Mouse (Mus musculus) olfactory bulb, adult 2 months (tissue): ENCODE results near the gene Sox5. TPM values are rescaled to one million over a fixed set of nuclear protein-coding genes. Genes with fewer than 3 reads are reported as not detected.

Experiments used
- H3K27ac ChIP-seq: fragments of 200-500 bp; 2 replicates; pipeline ENCODE4 v1.5.1; 2012; ENCODE audit warnings: low read depth, low read length; ENCODE audit not compliant: insufficient read depth
- H3K4me1 ChIP-seq: fragments of 200-500 bp; 2 replicates; pipeline ENCODE4 v1.6.1; 2012; ENCODE audit warnings: low read length; ENCODE audit not compliant: control insufficient read depth, insufficient read depth
- H3K4me3 ChIP-seq: fragments of 200-500 bp; 2 replicates; pipeline ENCODE4 v1.5.1; 2012; ENCODE audit warnings: mild to moderate bottlenecking, low read depth, low read length, moderate library complexity; ENCODE audit not compliant: insufficient read depth
- CTCF ChIP-seq: fragments of 200-500 bp; IDR thresholded peaks from 2 replicates; pipeline ENCODE4 v1.5.1; 2012; ENCODE audit warnings: low read depth, mild to moderate bottlenecking, low read length, moderate library complexity; ENCODE audit not compliant: insufficient read depth
- POLR2A ChIP-seq: fragments of 200-500 bp; IDR thresholded peaks from 2 replicates; pipeline ENCODE4 v1.6.1; 2012; ENCODE audit warnings: mild to moderate bottlenecking, low read depth, low read length, moderate library complexity; ENCODE audit not compliant: insufficient read depth
- WGBS: fragments of 180-500 bp; shearing (Covaris S2); methylation state at CpG from one replicate; pipeline ENCODE4 v1.1.7; 2018; 5-methylcytosine and 5-hydroxymethylcytosine counted together
- polyA plus RNA-seq: library from polyadenylated mRNA; stranded (reverse); fragments of >200 nt; gene quantifications from 2 replicates; pipeline ENCODE4 v1.2.4, GENCODE M21; 2012; ENCODE audit warnings: low replicate concordance; ENCODE audit not compliant: missing spikeins, insufficient read depth, insufficient read length

The Sox5 gene
- polyA plus RNA-seq, 1 experiment: not detected

GRCm38 (mm10) chr6:144370699-144371098 lies 411.1 kb downstream of the Sox5 start:
- WGBS: 69% methylated on average over 10 of the region's 10 CpGs
- TF ChIP-seq POLR2A (no peak), CTCF (no peak)

GRCm38 (mm10) chr6:144367626-144368077 lies 414.1 kb downstream of the Sox5 start:
- H3K4me3 ChIP-seq: no peak overlapping the region
- WGBS: 37% methylated on average over 11 of the region's 11 CpGs
- no peaks in the 10 kb centered on the region for H3K4me1 ChIP-seq
- no peak overlapping the region for H3K27ac ChIP-seq
- TF ChIP-seq POLR2A (no peak), CTCF (no peak)

More at GRCm38 (mm10) chr6:144370699-144371098, 411.1 kb downstream of the Sox5 start:
- Histone ChIP-seq H3K4me3 (no peak overlapping the region), H3K4me1 (no peaks in the 10 kb centered on the region), H3K27ac (no peak overlapping the region)

DNA sequence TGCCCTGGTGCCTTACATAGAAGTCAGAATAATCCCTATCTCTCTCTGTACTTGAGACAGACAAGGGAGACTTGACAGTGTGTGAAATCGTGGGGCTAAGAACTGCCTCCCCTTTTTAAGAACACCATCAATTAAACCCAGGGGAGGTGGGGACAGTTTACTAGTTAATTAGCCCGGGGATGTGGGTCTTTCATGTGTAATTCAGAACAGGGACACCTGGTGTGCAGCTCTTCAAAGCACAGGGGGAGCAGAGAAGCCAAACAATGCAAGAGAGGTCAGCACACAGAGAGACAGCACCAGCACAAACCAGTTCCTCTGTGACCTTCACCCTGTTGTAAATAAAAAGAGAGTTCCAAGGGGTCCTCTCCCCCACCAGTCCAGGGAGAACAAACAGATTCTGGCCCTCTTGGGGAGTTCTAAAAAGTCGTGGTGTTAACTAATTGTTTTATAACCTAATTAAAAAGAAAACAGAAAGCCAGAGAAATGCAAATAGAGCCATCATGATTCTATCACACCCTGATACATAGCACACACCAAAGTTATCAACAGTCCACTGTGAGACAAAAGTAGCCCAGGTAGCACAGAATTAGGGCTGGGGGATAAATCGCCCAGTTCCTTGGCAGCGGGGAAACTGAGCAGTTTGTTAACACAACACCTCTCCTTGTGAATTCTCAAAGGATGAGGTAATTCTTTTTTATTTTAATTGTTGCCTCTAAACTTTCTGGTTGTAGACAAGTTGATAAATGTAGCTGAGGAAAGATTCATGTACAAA lies 420.3 kb downstream of the Sox5 start:
- H3K4me1 ChIP-seq: no peaks in the 10 kb centered on the region
- H3K27ac ChIP-seq: no peak overlapping the region
- 48% methylated on average over 5 of the region's 5 CpGs for WGBS
- no peak overlapping the region for H3K4me3 ChIP-seq
- no peak for TF ChIP-seq POLR2A
- TF ChIP-seq CTCF: no peak

DNA sequence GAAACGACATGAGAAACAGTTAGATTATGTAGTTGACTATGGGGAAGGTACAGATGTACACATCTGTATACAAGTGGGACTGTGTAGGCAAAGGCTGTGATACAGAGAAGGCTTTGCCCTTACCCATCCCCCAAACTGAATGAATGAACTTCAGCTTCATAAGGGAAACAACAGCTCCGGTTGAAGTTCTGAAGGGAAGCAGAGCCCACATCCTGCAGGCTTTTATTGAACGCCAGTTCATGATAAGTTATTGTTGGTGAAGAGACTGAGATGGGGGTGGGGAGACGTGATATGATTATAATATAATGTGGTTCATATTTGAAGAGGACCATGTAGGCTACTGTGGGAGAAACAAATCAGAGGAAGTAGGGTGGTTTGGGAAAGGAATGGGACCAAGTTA lies 424.7 kb downstream of the Sox5 start:
- WGBS: 89% methylated on average over 4 of the region's 4 CpGs
- Histone ChIP-seq H3K4me1 (no peaks in the 10 kb centered on the region), H3K4me3 (no peak overlapping the region), H3K27ac (no peak overlapping the region)
- TF ChIP-seq POLR2A (no peak), CTCF (no peak)

GRCm38 (mm10) chr6:144351049-144351448 lies 430.7 kb downstream of the Sox5 start:
- Histone ChIP-seq H3K27ac (no peak overlapping the region), H3K4me3 (no peak overlapping the region), H3K4me1 (no peaks in the 10 kb centered on the region)
- 93% methylated on average over 6 of the region's 6 CpGs for WGBS
- no peak for TF ChIP-seq POLR2A
- TF ChIP-seq CTCF: no peak

DNA sequence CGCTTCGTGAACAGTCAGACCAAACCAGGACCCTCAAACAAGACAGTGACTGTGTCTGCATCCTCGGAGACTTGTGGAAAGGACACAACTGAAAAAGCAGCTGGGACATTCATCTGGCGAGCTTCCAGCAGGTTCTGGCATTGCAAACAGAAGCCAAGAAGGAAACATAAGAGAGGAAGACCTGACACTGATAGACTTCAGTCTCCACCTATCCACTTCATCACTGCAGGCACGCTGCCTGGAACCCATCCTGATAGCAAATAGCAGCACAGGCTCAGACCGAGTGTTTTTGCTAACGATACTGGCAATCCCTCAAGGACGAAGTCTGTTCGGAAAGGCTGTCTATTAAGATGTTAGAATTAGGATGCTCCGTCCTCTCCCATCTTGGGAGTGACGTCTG lies 438.4 kb downstream of the Sox5 start:
- Histone ChIP-seq H3K4me1 (no peaks in the 10 kb centered on the region), H3K4me3 (no peak overlapping the region), H3K27ac (no peak overlapping the region)
- TF ChIP-seq CTCF (no peak), POLR2A (no peak)
- WGBS: 56% methylated on average over 11 of the region's 11 CpGs

DNA sequence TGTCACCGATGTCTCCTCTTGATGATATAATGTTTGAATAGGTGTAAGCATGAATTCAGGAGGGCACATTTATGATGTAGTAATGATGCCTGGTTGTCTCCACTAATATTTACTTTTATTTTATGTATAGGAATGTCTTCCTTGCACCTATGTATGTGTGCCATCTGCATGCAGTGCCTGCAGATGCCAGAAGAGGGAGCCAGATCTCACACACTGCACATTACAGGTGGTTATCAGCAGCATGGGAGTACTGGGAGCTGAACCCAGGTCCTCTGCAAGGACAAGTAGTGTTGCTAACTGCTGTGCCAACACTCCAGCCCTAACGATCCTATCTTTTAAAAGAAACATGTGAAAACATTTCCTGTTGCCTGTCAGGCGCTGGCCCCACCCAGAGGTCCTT lies 442.2 kb downstream of the Sox5 start:
- Histone ChIP-seq H3K4me3 (no peak overlapping the region), H3K27ac (no peak overlapping the region), H3K4me1 (peaks cover 5% of the 10 kb centered on the region; the same call in 1 of the 2 replicates)
- TF ChIP-seq CTCF (no peak), POLR2A (no peak)
- 96% methylated on average over 3 of the region's 3 CpGs for WGBS

DNA sequence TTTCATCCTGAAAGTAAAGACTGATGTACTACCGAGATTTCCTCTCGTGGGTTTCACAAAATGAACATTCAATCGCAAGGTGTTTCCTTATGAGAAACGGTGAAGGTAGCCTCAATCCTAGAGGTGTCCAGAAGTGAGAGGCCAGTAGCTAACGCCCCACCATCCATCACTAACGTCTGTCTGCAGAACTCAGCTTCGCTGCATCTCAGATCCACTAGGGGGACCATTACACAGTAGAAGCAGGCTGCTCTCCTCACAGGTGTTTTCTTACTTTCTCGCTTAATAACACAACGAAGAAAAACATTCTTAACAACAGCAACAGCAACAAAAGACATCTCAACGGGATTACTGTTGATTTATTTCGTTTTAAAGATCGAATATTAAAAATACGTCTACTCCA lies 442.8 kb downstream of the Sox5 start:
- Histone ChIP-seq H3K4me3 (no peak overlapping the region), H3K4me1 (peaks cover 5% of the 10 kb centered on the region; the same call in 1 of the 2 replicates), H3K27ac (no peak overlapping the region)
- 64% methylated on average over 13 of the region's 13 CpGs for WGBS
- TF ChIP-seq POLR2A (no peak), CTCF (no peak)

GRCm38 (mm10) chr6:144338221-144338620 lies 443.6 kb downstream of the Sox5 start:
- TF ChIP-seq CTCF (no peak), POLR2A (no peak)
- H3K4me3 ChIP-seq: no peak overlapping the region
- H3K4me1 ChIP-seq: peaks cover 5% of the 10 kb centered on the region; the same call in 1 of the 2 replicates
- 58% methylated on average over 4 of the region's 4 CpGs for WGBS
- H3K27ac ChIP-seq: no peak overlapping the region

DNA sequence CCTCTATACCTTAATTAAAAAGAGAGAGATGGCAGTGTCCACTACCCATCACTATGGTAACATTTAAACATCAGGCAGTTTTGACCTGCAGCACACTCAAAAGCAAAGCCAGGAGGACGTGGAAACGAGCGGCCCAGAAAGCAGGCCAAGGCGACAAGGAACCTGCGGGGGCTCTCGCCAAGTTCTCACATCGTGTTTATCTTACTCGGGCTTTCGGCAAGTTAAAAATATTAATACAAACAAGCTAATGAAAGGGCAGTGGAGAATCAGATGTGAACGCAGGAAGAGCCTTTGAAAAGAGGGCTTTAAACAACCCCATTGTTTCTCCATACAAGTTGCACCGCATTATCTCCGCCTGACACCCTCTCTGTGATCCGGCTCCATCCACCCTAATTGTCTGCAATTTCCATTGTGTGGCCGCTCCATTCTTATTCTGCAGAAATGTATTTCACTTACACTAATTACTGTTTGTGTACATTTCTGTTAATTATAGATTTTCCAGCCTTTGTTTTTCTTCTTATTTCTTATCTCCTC lies 444.3 kb downstream of the Sox5 start:
- H3K27ac ChIP-seq: no peak overlapping the region
- TF ChIP-seq CTCF (no peak), POLR2A (no peak)
- H3K4me1 ChIP-seq: peaks cover 5% of the 10 kb centered on the region; the same call in 1 of the 2 replicates
- no peak overlapping the region for H3K4me3 ChIP-seq
- 28% methylated on average over 14 of the region's 14 CpGs for WGBS
